Mouse (Mus musculus) forebrain, postnatal 0 days (tissue): ENCODE data around the gene Rbm3. TPM values are rescaled to one million over a fixed set of nuclear protein-coding genes. Genes with fewer than 3 reads are reported as not detected.
A peak's percentile ranks its signal among the peaks of the same experiment; 100 is the strongest.

Experiments used
- ATAC-seq: fragments of 200-750 bp; cut with Nextera tagmentation; 2 replicates; pipeline ENCODE4 v1.8.0; 2017; ENCODE audit warnings: mild to moderate bottlenecking, moderate library complexity
- DNase-seq: peaks from one replicate; pipeline ENCODE4 v3.0.0-alpha.2; 2015
- H3K27ac ChIP-seq: fragments of 300-500 bp; sonication (generic); 2 replicates; pipeline ENCODE4 v1.5.1; 2014; ENCODE audit warnings: low read depth, mild to moderate bottlenecking, antibody characterized with exemption, low read length, moderate library complexity, mixed read lengths
- H3K27me3 ChIP-seq: fragments of 300-500 bp; sonication (generic); 2 replicates; pipeline ENCODE4 v1.6.1; 2014; ENCODE audit warnings: mild to moderate bottlenecking, low read length, mixed read lengths; ENCODE audit not compliant: insufficient read depth
- H3K36me3 ChIP-seq: fragments of 300-500 bp; sonication (generic); 2 replicates; pipeline ENCODE4 v1.6.1; 2014; ENCODE audit warnings: mild to moderate bottlenecking, moderate library complexity; ENCODE audit not compliant: insufficient read depth
- H3K4me1 ChIP-seq: fragments of 300-500 bp; sonication (generic); 2 replicates; pipeline ENCODE4 v1.6.1; 2014; ENCODE audit warnings: antibody characterized with exemption; ENCODE audit not compliant: insufficient read depth
- H3K4me2 ChIP-seq: fragments of 300-500 bp; sonication (generic); 2 replicates; pipeline ENCODE4 v1.6.1; 2014; ENCODE audit warnings: low read depth, mild to moderate bottlenecking, moderate library complexity
- H3K4me3 ChIP-seq: fragments of 300-500 bp; sonication (generic); 2 replicates; pipeline ENCODE4 v1.5.1; 2014; ENCODE audit warnings: low read depth, low read length, mixed read lengths
- H3K9ac ChIP-seq: fragments of 300-500 bp; sonication (generic); 2 replicates; pipeline ENCODE4 v1.6.1; 2014; ENCODE audit warnings: mild to moderate bottlenecking
- H3K9me3 ChIP-seq: fragments of 300-500 bp; sonication (generic); 2 replicates; pipeline ENCODE4 v1.6.1; 2016; ENCODE audit warnings: low read length
- CTCF ChIP-seq: sonication (generic); IDR thresholded peaks from 2 replicates; pipeline ENCODE4 v1.5.1; 2016; ENCODE audit warnings: antibody characterized with exemption, control low read depth, low read depth
- WGBS: fragments of 180-500 bp; shearing (Covaris S2); extraction: QIAGEN DNeasy Blood & Tissue Kit; methylation state at CpG from one replicate; pipeline ENCODE4 v1.1.7; 2014; 5-methylcytosine and 5-hydroxymethylcytosine counted together
- polyA plus RNA-seq: library from polyadenylated mRNA; unstranded; fragments of >200 nt; fragmentation: Nextera tagmentation; extraction: Ambion mirVana; gene quantifications from 2 replicates; pipeline ENCODE4 v1.2.1, GENCODE M21; 2015
- total RNA-seq: library from RNA; depleted of rRNA; stranded (reverse); fragments of >200 nt; gene quantifications from 2 replicates; pipeline ENCODE4 v1.2.3, GENCODE M21; 2014

Gene Rbm3
- total and polyA plus RNA-seq, 2 experiments from 2014 or later: 541 to 581 TPM

GRCm38 (mm10) chrX:8178871-8179270 lies 33.2 kb upstream of the Rbm3 start:
- Histone ChIP-seq H3K4me2 (no peak overlapping the region), H3K9me3 (no peaks in the 10 kb centered on the region), H3K4me3 (no peak overlapping the region), H3K36me3 (no peaks in the 10 kb centered on the region), H3K27me3 (no peaks in the 10 kb centered on the region), H3K4me1 (0 out of 2 replicates have a peak, but pooled peaks cover 4% of the 10 kb centered on the region), H3K9ac (no peak overlapping the region), H3K27ac (no peak overlapping the region)
- TF ChIP-seq CTCF: no peak
- DNase-seq: no peak
- WGBS: 96% methylated on average over 2 of the region's 2 CpGs
- ATAC-seq: no peak

- peak within 1 kb of the TSS; percentile 58 for H3K4me3 ChIP-seq
- peak within 1 kb of the TSS; percentile 50; the same call in 1 of the 2 replicates for H3K27ac ChIP-seq
- peak; percentile 44 for TF ChIP-seq CTCF
- 20% methylated on average over 55 of the region's 56 CpGs for WGBS
- peak within 1 kb of the TSS; percentile 49 for H3K4me2 ChIP-seq
- ATAC-seq (peak; percentile 98), DNase-seq (peak; percentile 91)
- no peaks in the 10 kb centered on the region for H3K9me3 ChIP-seq
- peak within 1 kb of the TSS; percentile 68 for H3K9ac ChIP-seq
- no peaks in the 10 kb centered on the region for H3K36me3 ChIP-seq
- 0 out of 2 replicates have a peak, but pooled peaks cover 4% of the 10 kb centered on the region for H3K4me1 ChIP-seq
- H3K27me3 ChIP-seq: no peaks in the 10 kb centered on the region
Measured at GRCm38 (mm10) chrX:8175504-8176385, 30.1 kb upstream of the Rbm3 start, which contains the start of gene Tbc1d25. Tbc1d25 (minus strand) TSS chrX:8176181.

DNA sequence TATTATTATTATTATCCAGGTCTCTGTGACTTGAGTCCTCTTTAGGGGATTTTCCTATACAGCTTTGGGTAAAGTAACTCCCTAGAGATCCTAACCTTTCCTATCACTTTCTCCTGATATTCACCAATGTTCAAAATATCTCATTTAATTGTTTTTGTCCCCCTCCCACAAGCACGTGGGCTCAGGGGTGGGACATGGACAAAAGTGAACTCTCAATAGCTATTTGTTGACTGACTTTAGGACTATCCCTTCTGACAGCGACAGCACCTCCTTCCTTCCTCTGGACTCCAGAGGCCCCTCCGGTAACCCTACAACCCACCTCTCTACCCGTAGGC lies 29.5 kb upstream of the Rbm3 start:
- H3K9ac ChIP-seq: peak overlapping the region; percentile 68
- WGBS: 25% methylated on average over 4 of the region's 4 CpGs
- TF ChIP-seq CTCF: no peak
- no peak for ATAC-seq
- peak overlapping the region; percentile 49 for H3K4me2 ChIP-seq
- 0 out of 2 replicates have a peak, but pooled peaks cover 4% of the 10 kb centered on the region for H3K4me1 ChIP-seq
- H3K36me3 ChIP-seq: no peaks in the 10 kb centered on the region
- no peaks in the 10 kb centered on the region for H3K27me3 ChIP-seq
- DNase-seq: no peak
- H3K27ac ChIP-seq: no peak overlapping the region
- H3K4me3 ChIP-seq: peak overlapping the region; percentile 58
- no peaks in the 10 kb centered on the region for H3K9me3 ChIP-seq

DNA sequence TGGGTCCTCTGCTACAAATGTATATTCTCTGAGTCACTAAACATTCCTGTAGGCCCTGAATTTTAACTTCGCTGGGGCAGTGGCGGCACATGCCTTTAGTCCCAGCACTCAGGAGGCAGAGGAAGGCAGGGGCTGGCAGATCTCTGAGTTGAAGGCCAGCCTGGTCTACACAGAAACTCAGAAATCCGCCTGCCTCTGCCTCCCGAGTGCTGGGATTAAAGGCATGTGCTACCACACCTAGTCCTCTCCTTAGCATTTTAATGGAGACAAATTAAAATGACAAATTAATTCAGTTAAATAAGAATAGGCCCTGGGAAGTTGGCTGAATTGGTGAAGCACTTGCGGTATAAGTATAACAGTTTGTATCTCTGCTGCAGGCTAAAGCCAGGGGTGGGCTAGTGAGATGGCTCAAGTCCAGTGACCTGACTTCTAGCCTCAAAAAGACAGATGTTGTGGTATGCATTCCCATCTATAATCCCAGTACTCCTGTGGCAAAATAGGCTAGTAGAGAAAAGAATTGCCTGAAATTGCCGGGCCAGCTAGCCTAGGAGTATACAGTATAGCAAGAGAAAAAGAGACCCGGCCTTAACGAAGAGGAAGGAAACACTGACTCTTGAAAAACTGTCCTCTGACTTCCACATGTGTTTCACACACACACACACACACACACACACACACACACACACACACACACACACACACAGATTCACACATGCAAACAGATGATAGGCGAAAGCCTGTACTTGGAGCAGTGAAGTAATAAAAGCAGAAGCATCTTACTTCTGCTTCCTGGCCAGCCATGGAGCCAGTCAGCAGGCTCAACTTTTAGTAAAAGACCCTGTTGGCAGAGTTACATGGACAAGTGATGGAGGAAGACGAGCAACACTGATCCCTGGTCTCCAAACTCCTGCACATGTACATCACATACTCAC lies 22.3 kb upstream of the Rbm3 start:
- Histone ChIP-seq H3K27me3 (no peaks in the 10 kb centered on the region), H3K9me3 (no peaks in the 10 kb centered on the region), H3K4me3 (no peak overlapping the region), H3K9ac (no peak overlapping the region), H3K4me2 (no peak overlapping the region), H3K36me3 (no peaks in the 10 kb centered on the region), H3K4me1 (no peaks in the 10 kb centered on the region), H3K27ac (no peak overlapping the region)
- ATAC-seq (no peak), DNase-seq (no peak)
- 91% methylated on average over 10 of the region's 10 CpGs for WGBS
- no peak for TF ChIP-seq CTCF

DNA sequence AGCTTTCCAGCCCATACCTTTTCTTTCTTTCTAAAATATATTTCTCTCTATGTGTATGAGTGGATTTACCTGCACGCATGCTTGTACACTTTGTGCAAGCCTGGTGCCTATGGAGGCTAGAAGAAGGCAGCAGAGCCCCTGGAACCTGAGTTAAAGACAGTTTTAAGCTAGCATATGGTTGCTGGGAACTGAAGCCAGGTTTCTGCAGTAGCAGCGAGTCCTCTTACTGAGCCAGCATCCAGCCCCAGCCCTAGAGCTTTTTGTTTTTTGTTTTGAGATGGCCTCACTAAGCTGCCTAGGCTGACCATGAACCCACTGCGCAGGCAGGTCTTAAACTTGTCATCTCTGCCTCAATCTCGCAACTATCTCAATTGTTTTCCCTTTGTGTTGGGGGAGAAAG lies 18.8 kb upstream of the Rbm3 start:
- no peaks in the 10 kb centered on the region for H3K27me3 ChIP-seq
- TF ChIP-seq CTCF: no peak
- no peaks in the 10 kb centered on the region for H3K36me3 ChIP-seq
- H3K4me1 ChIP-seq: no peaks in the 10 kb centered on the region
- ATAC-seq (no peak), DNase-seq (no peak)
- no peak overlapping the region for H3K9ac ChIP-seq
- no peaks in the 10 kb centered on the region for H3K9me3 ChIP-seq
- no peak overlapping the region for H3K27ac ChIP-seq
- 87% methylated on average over 4 of the region's 4 CpGs for WGBS
- no peak overlapping the region for H3K4me3 ChIP-seq
- no peak overlapping the region for H3K4me2 ChIP-seq

DNA sequence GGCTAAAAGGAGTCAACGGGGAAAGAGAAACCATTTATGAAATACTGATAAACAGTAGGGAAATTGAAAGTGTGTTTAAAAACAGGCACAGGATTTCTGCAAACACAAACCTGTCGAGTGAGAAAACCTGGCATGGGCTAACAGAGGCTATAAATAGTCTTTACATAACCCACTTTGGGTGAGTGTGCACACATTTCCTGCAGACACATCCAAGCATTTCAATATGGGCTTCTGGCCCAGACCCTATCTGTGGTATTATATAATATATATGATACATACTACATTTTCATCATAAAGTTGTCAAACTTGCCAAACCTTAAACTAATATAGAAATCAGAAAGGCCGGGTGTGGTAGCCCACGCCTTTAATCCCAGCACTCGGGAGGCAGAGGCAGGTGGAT lies 17.4 kb upstream of the Rbm3 start:
- no peaks in the 10 kb centered on the region for H3K36me3 ChIP-seq
- H3K4me2 ChIP-seq: no peak overlapping the region
- no peak overlapping the region for H3K4me3 ChIP-seq
- no peaks in the 10 kb centered on the region for H3K4me1 ChIP-seq
- H3K27ac ChIP-seq: no peak overlapping the region
- no peak for TF ChIP-seq CTCF
- H3K9me3 ChIP-seq: no peaks in the 10 kb centered on the region
- no peak for DNase-seq
- no peak for ATAC-seq
- WGBS: 82% methylated on average over 5 of the region's 5 CpGs
- H3K27me3 ChIP-seq: no peaks in the 10 kb centered on the region
- H3K9ac ChIP-seq: no peak overlapping the region
